Mouse (Mus musculus): ENCODE results near the gene Bves.

DNA sequence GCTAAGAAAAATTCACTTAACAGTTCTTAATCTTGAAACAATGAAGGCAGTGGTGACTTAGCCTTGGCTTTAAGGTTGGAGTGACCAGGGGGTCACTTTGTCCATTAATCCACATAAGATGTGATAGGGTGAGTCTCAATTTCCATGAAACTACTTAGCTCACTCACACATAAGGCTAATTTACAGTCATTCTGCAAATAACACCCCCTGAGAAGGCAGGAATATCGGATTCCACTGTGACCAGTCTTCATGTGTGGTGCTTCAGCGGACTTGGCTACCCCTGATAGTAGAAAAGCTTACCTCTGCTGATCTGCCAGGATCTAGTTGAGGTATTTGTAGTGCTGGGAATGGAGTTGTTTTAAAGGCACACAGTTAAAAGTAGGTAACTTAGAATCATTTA is 35.0 kb downstream of the Bves start:
- TF ChIP-seq CTCF (conservative IDR thresholded peaks at IDR 0.05; ENCODE audit: low read length) (no peak), POU5F1 (IDR thresholded peaks at IDR 0.05; ENCODE audit: borderline replicate concordance, low read length) (no peak)

All from E14TG2a.4 (cell line).